Mouse (Mus musculus): Measurements from ENCODE around the gene Mtrr. TPM values are rescaled to one million over a fixed set of nuclear protein-coding genes. Genes with fewer than 3 reads are reported as not detected.
A peak's percentile ranks its signal among the peaks of the same experiment; 100 is the strongest.

Mtrr gene
- polyA plus RNA-seq, 1 experiment from 2014 or later = 12.0 TPM

DNA sequence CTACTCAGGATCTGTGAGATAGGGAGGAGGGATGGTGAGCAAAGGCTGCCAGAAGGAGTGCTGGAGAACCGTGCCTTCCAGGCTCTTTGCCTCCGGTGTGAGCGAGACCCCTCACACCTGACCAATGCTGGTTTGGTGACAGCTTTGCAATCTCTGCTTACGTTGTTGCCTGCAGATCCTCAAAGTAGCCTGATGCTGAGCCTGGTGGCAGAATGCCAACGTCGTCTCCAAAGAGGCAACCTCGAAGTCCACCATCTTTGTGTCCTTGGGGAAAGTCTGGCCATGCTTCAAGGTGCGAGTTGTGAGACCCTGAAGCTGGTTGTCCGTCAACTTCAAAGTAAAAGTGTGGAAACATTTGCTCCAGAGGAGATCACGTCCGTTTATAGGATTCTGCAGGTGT, 2.0 kb upstream of the Mtrr start:
- TF ChIP-seq CTCF (IDR thresholded peaks at IDR 0.05; ENCODE audit: low read depth) = no peak
- no peak overlapping the region for H3K4me2 ChIP-seq (ENCODE audit: low read length)
- no peak overlapping the region for H3K9ac ChIP-seq (ENCODE audit: low read depth, low read length)
- peaks cover 32% of the 10 kb centered on the region for H3K36me3 ChIP-seq (ENCODE audit: insufficient read depth, low read length)
- H3K27ac ChIP-seq = no peak overlapping the region
- WGBS = 87% methylated on average over 11 of the region's 11 CpGs
- ATAC-seq (replicated peaks; ENCODE audit: low FRiP score, low read depth) (no peak), DNase-seq (ENCODE audit: low spot score) (no peak)
- H3K9me3 ChIP-seq (replicated peaks; ENCODE audit: low read length) = no peaks in the 10 kb centered on the region
- peaks cover 7% of the 10 kb centered on the region for H3K4me1 ChIP-seq (replicated peaks; ENCODE audit: insufficient read depth, low read length)
- no peak overlapping the region for H3K4me3 ChIP-seq (replicated peaks; ENCODE audit: low read depth, low read length)
- H3K27me3 ChIP-seq (ENCODE audit: insufficient read depth, low read length) = no peaks in the 10 kb centered on the region

GRCm38 (mm10) chr13:68582517-68582780, 500 bp upstream of the Mtrr start:
- Histone ChIP-seq H3K27ac (peak overlapping the region; percentile 87), H3K36me3 (ENCODE audit: insufficient read depth, low read length) (peaks cover 24% of the 10 kb centered on the region), H3K4me1 (replicated peaks; ENCODE audit: insufficient read depth, low read length) (peaks cover 7% of the 10 kb centered on the region), H3K4me3 (replicated peaks; ENCODE audit: low read depth, low read length) (peak overlapping the region; percentile 82), H3K9me3 (replicated peaks; ENCODE audit: low read length) (no peaks in the 10 kb centered on the region), H3K9ac (ENCODE audit: low read depth, low read length) (peak overlapping the region; percentile 86), H3K27me3 (ENCODE audit: insufficient read depth, low read length) (no peaks in the 10 kb centered on the region), H3K4me2 (ENCODE audit: low read length) (peak overlapping the region; percentile 94)
- peak; percentile 4; the same call in 1 of the 2 replicates for ATAC-seq (replicated peaks; ENCODE audit: low FRiP score, low read depth)
- peak; percentile 23 for DNase-seq (ENCODE audit: low spot score)
- 0% methylated on average over 11 of the region's 11 CpGs for WGBS
- TF ChIP-seq CTCF (IDR thresholded peaks at IDR 0.05; ENCODE audit: low read depth) = no peak

DNA sequence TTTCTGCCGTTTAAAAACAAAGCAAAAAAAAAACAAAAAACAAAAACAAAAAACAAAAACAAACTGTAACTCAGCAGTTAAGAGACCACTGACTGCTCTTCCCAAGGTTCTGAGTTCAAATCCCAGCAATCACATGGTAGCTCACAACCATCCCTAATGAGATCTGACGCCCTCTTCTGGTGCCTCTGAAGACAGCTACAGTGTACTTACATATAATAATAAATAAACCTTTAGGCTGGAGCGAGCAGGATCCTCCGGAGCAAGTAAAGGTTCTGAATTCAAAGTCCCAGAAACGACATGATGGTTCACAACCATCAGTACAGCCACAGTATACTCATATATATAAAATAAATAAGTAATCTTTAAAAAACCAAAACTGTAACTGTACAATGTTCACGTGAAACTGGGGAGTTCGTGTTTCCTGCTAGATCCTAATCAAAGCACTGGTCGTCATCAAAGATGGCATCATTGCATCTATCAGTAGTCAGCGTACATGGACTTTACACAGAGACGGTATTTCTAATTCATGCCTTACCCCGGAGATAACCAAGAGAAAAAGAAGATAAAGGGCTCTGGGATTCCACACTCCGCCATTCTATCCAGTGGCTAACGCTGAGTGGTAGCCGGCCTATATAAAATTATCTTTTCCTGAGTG, 736 bp downstream of the Mtrr start:
- ATAC-seq (replicated peaks; ENCODE audit: low FRiP score, low read depth) (no peak), DNase-seq (ENCODE audit: low spot score) (no peak)
- Histone ChIP-seq H3K9ac (ENCODE audit: low read depth, low read length) (peak overlapping the region; percentile 69), H3K27ac (peak overlapping the region; percentile 76), H3K36me3 (ENCODE audit: insufficient read depth, low read length) (peaks cover 29% of the 10 kb centered on the region), H3K9me3 (replicated peaks; ENCODE audit: low read length) (no peaks in the 10 kb centered on the region), H3K4me2 (ENCODE audit: low read length) (peak overlapping the region; percentile 94), H3K27me3 (ENCODE audit: insufficient read depth, low read length) (no peaks in the 10 kb centered on the region), H3K4me3 (replicated peaks; ENCODE audit: low read depth, low read length) (peak overlapping the region; percentile 82), H3K4me1 (replicated peaks; ENCODE audit: insufficient read depth, low read length) (peaks cover 7% of the 10 kb centered on the region)
- WGBS = 20% methylated on average over 14 of the region's 14 CpGs
- TF ChIP-seq CTCF (IDR thresholded peaks at IDR 0.05; ENCODE audit: low read depth) = peak; percentile 46

DNA sequence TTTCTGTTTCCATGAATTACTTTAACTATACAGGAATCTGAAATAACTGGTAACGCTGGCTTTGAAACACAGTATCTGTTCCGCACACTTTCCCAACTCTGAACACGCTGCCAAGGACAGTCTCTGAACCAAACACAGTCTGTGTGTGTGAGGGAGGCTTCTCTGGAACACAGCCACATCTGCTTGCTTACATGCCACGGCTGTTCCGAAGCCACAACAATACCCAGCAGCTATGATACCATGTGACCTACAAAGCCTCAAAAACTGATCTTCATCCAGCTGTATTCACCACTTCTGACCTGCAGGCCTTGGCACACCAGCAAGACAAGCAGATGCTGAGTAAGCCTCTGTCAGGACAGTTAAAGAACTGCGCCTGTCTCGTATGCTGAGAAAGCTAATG, 4.0 kb downstream of the Mtrr start:
- no peak overlapping the region for H3K27ac ChIP-seq
- H3K9ac ChIP-seq (ENCODE audit: low read depth, low read length) = no peak overlapping the region
- H3K4me1 ChIP-seq (replicated peaks; ENCODE audit: insufficient read depth, low read length) = peaks cover 13% of the 10 kb centered on the region
- 87% methylated on average over 7 of the region's 7 CpGs for WGBS
- H3K9me3 ChIP-seq (replicated peaks; ENCODE audit: low read length) = no peaks in the 10 kb centered on the region
- no peak for DNase-seq (ENCODE audit: low spot score)
- peaks cover 10% of the 10 kb centered on the region; the same call in 1 of the 2 replicates for H3K36me3 ChIP-seq (ENCODE audit: insufficient read depth, low read length)
- no peak for TF ChIP-seq CTCF (IDR thresholded peaks at IDR 0.05; ENCODE audit: low read depth)
- H3K4me2 ChIP-seq (ENCODE audit: low read length) = no peak overlapping the region
- H3K4me3 ChIP-seq (replicated peaks; ENCODE audit: low read depth, low read length) = no peak overlapping the region
- H3K27me3 ChIP-seq (ENCODE audit: insufficient read depth, low read length) = no peaks in the 10 kb centered on the region
- no peak for ATAC-seq (replicated peaks; ENCODE audit: low FRiP score, low read depth)

DNA sequence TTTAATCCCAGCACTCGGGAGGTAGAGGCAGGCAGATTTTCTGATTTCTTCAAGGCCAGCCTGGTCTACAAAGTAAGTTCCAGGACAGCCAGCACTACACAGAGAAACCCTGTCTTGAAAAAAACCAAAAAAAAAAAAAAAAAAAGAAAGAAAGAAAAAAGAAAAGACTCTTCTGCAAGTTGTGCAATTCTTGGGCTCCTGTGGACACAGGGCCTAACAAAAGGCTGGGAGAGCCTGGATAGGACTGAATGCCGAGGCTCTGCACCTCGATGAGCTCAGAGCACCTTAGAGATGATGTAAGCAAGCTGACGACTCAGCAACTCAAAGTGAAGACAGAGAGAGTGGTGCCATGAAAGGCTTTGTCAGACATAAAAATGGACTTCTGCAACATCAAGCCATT, 7.6 kb downstream of the Mtrr start:
- no peaks in the 10 kb centered on the region for H3K27me3 ChIP-seq (ENCODE audit: insufficient read depth, low read length)
- no peak overlapping the region for H3K9ac ChIP-seq (ENCODE audit: low read depth, low read length)
- H3K4me1 ChIP-seq (replicated peaks; ENCODE audit: insufficient read depth, low read length) = peaks cover 12% of the 10 kb centered on the region
- no peak overlapping the region for H3K4me3 ChIP-seq (replicated peaks; ENCODE audit: low read depth, low read length)
- no peak for TF ChIP-seq CTCF (IDR thresholded peaks at IDR 0.05; ENCODE audit: low read depth)
- no peaks in the 10 kb centered on the region for H3K9me3 ChIP-seq (replicated peaks; ENCODE audit: low read length)
- H3K36me3 ChIP-seq (ENCODE audit: insufficient read depth, low read length) = peaks cover 17% of the 10 kb centered on the region; the same call in 1 of the 2 replicates
- no peak for ATAC-seq (replicated peaks; ENCODE audit: low FRiP score, low read depth)
- 69% methylated on average over 4 of the region's 4 CpGs for WGBS
- 0 out of 2 replicates have a peak overlapping the region, but pooled peaks have one; percentile 87 for H3K27ac ChIP-seq
- no peak for DNase-seq (ENCODE audit: low spot score)
- H3K4me2 ChIP-seq (ENCODE audit: low read length) = no peak overlapping the region

DNA sequence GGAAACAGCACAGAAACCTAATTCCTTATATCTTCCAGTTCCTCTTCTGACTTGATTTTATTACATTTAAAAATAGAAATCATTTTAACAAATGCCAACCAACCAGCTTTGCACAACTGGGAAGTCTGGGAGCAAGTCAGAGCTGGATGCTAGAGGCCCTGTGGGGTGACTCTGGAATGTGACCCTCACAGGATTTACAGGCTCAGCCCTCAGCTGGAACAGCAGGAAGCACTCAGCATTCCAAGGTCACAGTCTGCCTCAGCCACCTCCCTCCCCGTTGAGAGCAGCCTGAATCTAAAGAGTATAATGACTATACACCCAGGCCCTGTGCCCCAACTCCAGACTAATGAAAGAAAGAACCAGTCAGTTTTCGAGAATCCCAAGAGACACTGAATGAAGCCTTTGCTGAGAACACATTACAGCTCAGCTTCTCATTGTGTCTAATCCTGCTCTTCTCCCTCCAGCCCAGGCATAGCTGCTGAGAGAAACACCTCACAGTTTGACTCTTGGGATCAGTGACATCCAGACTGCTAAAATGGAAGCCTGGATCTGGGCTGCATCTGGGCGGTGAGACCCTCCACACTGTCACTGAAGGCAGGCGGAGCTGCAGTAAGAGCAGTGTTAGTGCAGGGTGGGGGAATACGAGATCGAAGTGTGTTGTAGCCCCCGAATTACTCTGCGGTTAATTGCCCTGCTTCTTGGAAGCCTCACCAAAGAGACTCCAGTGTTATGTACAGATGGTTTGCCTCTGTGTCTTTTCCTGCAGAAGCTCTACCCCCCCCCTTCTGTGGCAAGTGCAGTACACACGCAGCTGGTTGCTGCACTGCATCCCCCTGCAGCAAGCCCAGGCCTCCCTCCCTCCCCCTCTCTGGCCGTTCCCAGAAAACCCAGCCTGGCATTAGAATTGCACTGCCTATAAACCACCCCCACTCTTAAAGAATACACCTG, 8.7 kb downstream of the Mtrr start:
- H3K36me3 ChIP-seq (ENCODE audit: insufficient read depth, low read length) = peaks cover 17% of the 10 kb centered on the region
- no peak for TF ChIP-seq CTCF (IDR thresholded peaks at IDR 0.05; ENCODE audit: low read depth)
- H3K4me3 ChIP-seq (replicated peaks; ENCODE audit: low read depth, low read length) = no peak overlapping the region
- ATAC-seq (replicated peaks; ENCODE audit: low FRiP score, low read depth) (peak; percentile 90), DNase-seq (ENCODE audit: low spot score) (peak; percentile 88)
- peak overlapping the region; percentile 87 for H3K27ac ChIP-seq
- H3K4me1 ChIP-seq (replicated peaks; ENCODE audit: insufficient read depth, low read length) = peaks cover 12% of the 10 kb centered on the region
- 31% methylated on average over 10 of the region's 10 CpGs for WGBS
- no peak overlapping the region for H3K4me2 ChIP-seq (ENCODE audit: low read length)
- no peaks in the 10 kb centered on the region for H3K27me3 ChIP-seq (ENCODE audit: insufficient read depth, low read length)
- no peak overlapping the region for H3K9ac ChIP-seq (ENCODE audit: low read depth, low read length)
- H3K9me3 ChIP-seq (replicated peaks; ENCODE audit: low read length) = no peaks in the 10 kb centered on the region
